Comparison of ENCODE assay signal across 8 mouse cellular contexts in genomic region chr17:66123066-66123815, GRCm38 (mm10). TPM values are rescaled to one million over a fixed set of nuclear protein-coding genes. Genes with fewer than 3 reads are reported as not detected.
DNase-seq lines count a peak whose midpoint lies in the region; ATAC-seq and TF ChIP-seq lines count a peak whose summit lies in the region.

Ddx11 (plus strand) TSS chr17:66123520.

- TF ChIP-seq POLR2A in cortical plate, adult 2 months (IDR thresholded peaks at IDR 0.05; ENCODE audit: extremely low read depth, insufficient read depth, low read length) = peak; percentile 65; the same call in 1 of the 2 replicates

- peak; percentile 92 for DNase-seq in adipocyte (ENCODE audit: low spot score)
- peak; percentile 86 to 89 for DNase-seq in gastrocnemius, adult 8-10 months (ENCODE audit: low spot score in 2 of 2)
- peak; percentile 79 for DNase-seq in hindlimb bud, embryonic 11.5 days (ENCODE audit: extremely low spot score, low read depth, low spot score)
- peak; percentile 78 to 93 for DNase-seq in left cerebral cortex, adult 8-10 months (ENCODE audit: low spot score in 2 of 2)
- peak; percentile 90 for DNase-seq in right cerebral cortex, adult 18-20 months
- peak; percentile 95 for DNase-seq in urinary bladder, adult 2 months (ENCODE audit: low spot score)

- H3K4me3 ChIP-seq in cortical plate, adult 2 months (ENCODE audit: insufficient read depth, low read length) = peak within 1 kb of the TSS; percentile 38

- no peak within 1 kb of the TSS for H3K27ac ChIP-seq in cortical plate, adult 2 months (ENCODE audit: insufficient read depth, low read length)

- peak; percentile 89 for ATAC-seq in megakaryocyte, adult 5-6 weeks (ENCODE audit: poor library complexity, severe bottlenecking)

- H3K4me1 ChIP-seq in cortical plate, adult 2 months (ENCODE audit: control insufficient read depth, insufficient read depth, low read length) = no peaks in the 10 kb centered on the region

- TF ChIP-seq CTCF in cortical plate, adult 2 months (IDR thresholded peaks at IDR 0.05; ENCODE audit: extremely low read depth, insufficient read depth, low read length) = no peak

RNA-seq across cellular contexts. Expression of gene Ddx11, which starts in this region (rescaled TPM):
- polyA plus RNA-seq in cortical plate, adult 2 months (2012; rRNA removed) = 1.3 and 1.9 TPM in 2 replicates
- total RNA-seq in gastrocnemius, adult 8-10 months (2022) = under 1 TPM; 0.11 to 0.81 (median 0.39) TPM
- total RNA-seq in left cerebral cortex, adult 8-10 months (2022) = 1 to 10 TPM in 3 of 4 experiments, under 1 TPM in 1; 0.89 to 2.5 (median 1.2) TPM
- 5.2 and 6.7 TPM in 2 replicates for total RNA-seq in megakaryocyte, adult 5-6 weeks (2015)
- total RNA-seq in megakaryocyte, adult 5-6 weeks (2017) = 9.8 and 11.1 TPM in 2 replicates
- 5.2 and 5.9 TPM in 2 replicates for polyA plus RNA-seq in urinary bladder, adult 2 months (2012; rRNA removed)

Comparison
In these comparisons a context has a peak if more than half of its experiments do, and no peak if none do; other contexts are left out.
1. Peak in DNase-seq in gastrocnemius, adult 8-10 months; RNA of the gene not detected or under 1 TPM.